Mouse (Mus musculus): ENCODE data around the gene Tom1.

Tom1 gene

GRCm38 (mm10) chr8:75042974-75043373, 9.5 kb downstream of the Tom1 start:
- no peak for DNase-seq (ENCODE audit: low spot score)

GRCm38 (mm10) chr8:75046303-75046702, 12.8 kb downstream of the Tom1 start:
- DNase-seq (ENCODE audit: low spot score), result no peak

- no peak for DNase-seq (ENCODE audit: low spot score)
Measured at GRCm38 (mm10) chr8:75047784-75048183, 14.3 kb downstream of the Tom1 start.

GRCm38 (mm10) chr8:75053342-75053741, 19.8 kb downstream of the Tom1 start:
- no peak for DNase-seq (ENCODE audit: low spot score)

GRCm38 (mm10) chr8:75055673-75056072, 22.2 kb downstream of the Tom1 start:
- DNase-seq (ENCODE audit: low spot score), result no peak

- DNase-seq (ENCODE audit: low spot score), result no peak
Measured at GRCm38 (mm10) chr8:75060022-75060421, 26.5 kb downstream of the Tom1 start.

- no peak for DNase-seq (ENCODE audit: low spot score)
Measured at GRCm38 (mm10) chr8:75060815-75061214, 27.3 kb downstream of the Tom1 start.

GRCm38 (mm10) chr8:75063290-75063689, 29.8 kb downstream of the Tom1 start:
- DNase-seq (ENCODE audit: low spot score), result no peak

GRCm38 (mm10) chr8:75064790-75065189, 31.3 kb downstream of the Tom1 start:
- DNase-seq (ENCODE audit: low spot score), result no peak

GRCm38 (mm10) chr8:75067287-75067686, 33.8 kb downstream of the Tom1 start:
- DNase-seq (ENCODE audit: low spot score), result no peak

- DNase-seq (ENCODE audit: low spot score), result no peak
Measured at GRCm38 (mm10) chr8:75070297-75070696, 36.8 kb downstream of the Tom1 start.

GRCm38 (mm10) chr8:75071627-75072346, 38.3 kb downstream of the Tom1 start:
- DNase-seq (ENCODE audit: low spot score), result peak; percentile 70

GRCm38 (mm10) chr8:75074876-75075275, 41.4 kb downstream of the Tom1 start:
- DNase-seq (ENCODE audit: low spot score), result no peak

GRCm38 (mm10) chr8:75078215-75078614, 44.7 kb downstream of the Tom1 start:
- DNase-seq (ENCODE audit: low spot score), result no peak

GRCm38 (mm10) chr8:75078851-75079250, 45.3 kb downstream of the Tom1 start:
- peak; percentile 20 for DNase-seq (ENCODE audit: low spot score)

GRCm38 (mm10) chr8:75081364-75082040, 48.0 kb downstream of the Tom1 start:
- no peak for DNase-seq (ENCODE audit: low spot score)

- no peak for DNase-seq (ENCODE audit: low spot score)
Measured at GRCm38 (mm10) chr8:75082181-75082805, 48.8 kb downstream of the Tom1 start.

- peak; percentile 90 for DNase-seq (ENCODE audit: low spot score)
Measured at GRCm38 (mm10) chr8:75083846-75084245, 50.3 kb downstream of the Tom1 start.

GRCm38 (mm10) chr8:75084382-75085064, 51.0 kb downstream of the Tom1 start:
- no peak for DNase-seq (ENCODE audit: low spot score)

- DNase-seq (ENCODE audit: low spot score), result no peak
Measured at GRCm38 (mm10) chr8:75086002-75086401, 52.5 kb downstream of the Tom1 start.

- no peak for DNase-seq (ENCODE audit: low spot score)
Measured at GRCm38 (mm10) chr8:75087127-75087526, 53.6 kb downstream of the Tom1 start.
